Mouse (Mus musculus) intestine, embryonic 15.5 days (tissue): ENCODE results near the gene Gas2l2. TPM values are rescaled to one million over a fixed set of nuclear protein-coding genes. Genes with fewer than 3 reads are reported as not detected.
A peak's percentile ranks its signal among the peaks of the same experiment; 100 is the strongest.

Source experiments
- ATAC-seq: fragments of 200-750 bp; cut with Nextera tagmentation; 2 replicates; pipeline ENCODE4 v1.8.0; 2017; ENCODE audit warnings: moderate TSS enrichment, moderate library complexity
- H3K27ac ChIP-seq: fragments of 300-500 bp; sonication (generic); 2 replicates; pipeline ENCODE4 v1.5.1; 2015; ENCODE audit warnings: mild to moderate bottlenecking, inconsistent platforms
- H3K27me3 ChIP-seq: fragments of 300-500 bp; sonication (generic); replicated peaks from 2 replicates; pipeline ENCODE4 v1.6.1; 2015; ENCODE audit warnings: inconsistent platforms
- H3K36me3 ChIP-seq: fragments of 300-500 bp; sonication (generic); 2 replicates; pipeline ENCODE4 v1.6.1; 2015; ENCODE audit warnings: inconsistent platforms
- H3K4me1 ChIP-seq: fragments of 300-500 bp; sonication (generic); replicated peaks from 2 replicates; pipeline ENCODE4 v1.6.1; 2015; ENCODE audit warnings: inconsistent platforms
- H3K4me2 ChIP-seq: fragments of 300-500 bp; sonication (generic); replicated peaks from 2 replicates; pipeline ENCODE4 v1.6.1; 2015; ENCODE audit warnings: mild to moderate bottlenecking, inconsistent platforms
- H3K4me3 ChIP-seq: fragments of 300-500 bp; sonication (generic); replicated peaks from 2 replicates; pipeline ENCODE4 v1.5.1; 2015; ENCODE audit warnings: inconsistent platforms
- H3K9ac ChIP-seq: fragments of 300-500 bp; sonication (generic); 2 replicates; pipeline ENCODE4 v1.6.1; 2015; ENCODE audit warnings: inconsistent platforms
- H3K9me3 ChIP-seq: fragments of 300-500 bp; sonication (generic); 2 replicates; pipeline ENCODE4 v1.6.1; 2016; ENCODE audit warnings: inconsistent platforms
- WGBS: fragments of 180-500 bp; shearing (Covaris S2); methylation state at CpG from one replicate; pipeline ENCODE4 v1.1.7; 2015; 5-methylcytosine and 5-hydroxymethylcytosine counted together
- polyA plus RNA-seq: library from polyadenylated mRNA; unstranded; fragments of >200 nt; fragmentation: Nextera tagmentation; extraction: Ambion mirVana; gene quantifications from 2 replicates; pipeline ENCODE4 v1.2.1, GENCODE M21; 2015

The Gas2l2 gene
- polyA plus RNA-seq, 1 experiment from 2014 or later: 0.13 TPM

DNA sequence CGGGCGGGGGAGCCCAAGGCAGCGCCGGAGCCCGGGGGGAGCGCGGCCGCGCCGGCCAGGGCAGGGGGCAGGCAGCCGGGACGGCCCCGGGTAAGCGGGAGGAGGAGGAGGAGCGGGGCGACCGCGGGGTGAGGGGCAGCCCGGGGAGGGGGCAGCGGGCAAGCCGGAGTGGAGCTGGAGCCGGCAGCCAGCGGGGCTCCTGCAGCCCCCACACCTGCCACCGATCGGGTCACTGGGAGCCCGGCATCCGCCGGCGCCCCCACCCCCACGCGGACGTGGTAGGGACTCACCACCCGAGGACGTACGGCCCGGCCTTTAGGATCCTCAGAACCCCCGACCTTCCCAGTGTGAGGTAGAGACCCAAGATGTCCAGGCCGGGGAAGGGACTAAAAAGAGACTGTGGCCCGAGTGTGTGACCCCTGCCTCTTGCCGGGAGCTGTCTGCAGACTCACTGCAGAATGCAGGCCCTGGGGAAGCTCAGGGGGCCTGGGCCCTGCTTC is 19.4 kb downstream of the Gas2l2 start:
- under 1% methylated on average over 29 of the region's 40 CpGs for WGBS
- Histone ChIP-seq H3K9me3 (no peaks in the 10 kb centered on the region), H3K27me3 (no peaks in the 10 kb centered on the region), H3K4me1 (peaks cover 13% of the 10 kb centered on the region; the same call in 1 of the 2 replicates), H3K4me2 (peak overlapping the region; percentile 96), H3K27ac (no peak overlapping the region), H3K9ac (peak overlapping the region; percentile 57), H3K4me3 (peak overlapping the region; percentile 80), H3K36me3 (no peaks in the 10 kb centered on the region)
- peak; percentile 55 for ATAC-seq

GRCm38 (mm10) chr11:83409087-83409754 is 20.0 kb downstream of the Gas2l2 start, which contains the start of gene Rasl10b:
TSS of gene Rasl10b (plus strand) at chr11:83409137.
- H3K9me3 ChIP-seq: no peaks in the 10 kb centered on the region
- peaks cover 13% of the 10 kb centered on the region; the same call in 1 of the 2 replicates for H3K4me1 ChIP-seq
- H3K27me3 ChIP-seq: no peaks in the 10 kb centered on the region
- H3K9ac ChIP-seq: peak within 1 kb of the TSS; percentile 57
- 1% methylated on average over 35 of the region's 44 CpGs for WGBS
- H3K27ac ChIP-seq: no peak within 1 kb of the TSS
- peak; percentile 76 for ATAC-seq
- H3K4me3 ChIP-seq: peak within 1 kb of the TSS; percentile 80
- no peaks in the 10 kb centered on the region for H3K36me3 ChIP-seq
- H3K4me2 ChIP-seq: peak within 1 kb of the TSS; percentile 96

DNA sequence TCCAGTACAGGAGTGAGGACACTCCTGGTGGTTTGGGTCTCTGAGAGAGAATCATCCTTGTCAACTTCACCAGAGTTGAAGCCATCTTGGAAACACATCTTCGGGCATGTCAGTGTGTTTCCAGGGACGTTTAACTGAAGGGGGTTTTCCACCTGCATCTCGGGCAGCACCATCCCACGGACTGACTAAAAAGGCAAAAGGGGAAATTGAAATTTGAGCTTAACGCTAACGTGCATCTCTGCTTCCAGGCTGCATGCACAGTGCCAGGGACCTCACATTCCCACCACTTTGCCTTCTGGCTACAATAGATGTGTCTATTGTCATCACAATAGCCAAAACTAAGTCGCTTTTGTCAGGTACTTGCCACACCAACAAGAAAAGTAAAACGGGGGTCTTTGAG is 21.0 kb downstream of the Gas2l2 start:
- 45% methylated on average over 8 of the region's 8 CpGs for WGBS
- H3K4me2 ChIP-seq: no peak overlapping the region
- peaks cover 13% of the 10 kb centered on the region; the same call in 1 of the 2 replicates for H3K4me1 ChIP-seq
- no peak overlapping the region for H3K9ac ChIP-seq
- H3K4me3 ChIP-seq: no peak overlapping the region
- no peaks in the 10 kb centered on the region for H3K27me3 ChIP-seq
- no peak overlapping the region for H3K27ac ChIP-seq
- H3K36me3 ChIP-seq: no peaks in the 10 kb centered on the region
- H3K9me3 ChIP-seq: no peaks in the 10 kb centered on the region
- no peak for ATAC-seq

DNA sequence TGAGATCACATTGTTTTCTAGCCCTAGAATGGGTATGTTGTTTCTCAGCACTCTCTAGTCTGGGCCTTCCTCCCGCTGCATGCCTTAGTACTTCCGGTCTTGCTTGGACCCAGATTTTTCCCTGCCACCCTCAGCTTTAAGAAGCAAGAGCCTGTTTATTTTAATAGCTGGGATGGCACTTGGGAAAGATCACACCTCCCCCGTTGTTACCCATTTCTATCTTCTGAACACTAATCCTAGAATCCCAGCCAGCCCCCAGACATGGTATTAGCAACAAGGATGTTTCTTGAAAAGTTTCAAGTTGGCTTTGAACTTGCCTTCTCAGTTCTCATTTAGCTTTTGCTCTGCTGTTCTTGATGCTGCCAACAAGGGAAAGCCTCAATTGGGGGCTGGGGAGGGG is 22.9 kb downstream of the Gas2l2 start:
- no peaks in the 10 kb centered on the region for H3K27me3 ChIP-seq
- WGBS: 56% methylated on average over 3 of the region's 3 CpGs
- peaks cover 13% of the 10 kb centered on the region; the same call in 1 of the 2 replicates for H3K4me1 ChIP-seq
- 0 out of 2 replicates have a peak, but pooled peaks cover 3% of the 10 kb centered on the region for H3K36me3 ChIP-seq
- H3K9me3 ChIP-seq: no peaks in the 10 kb centered on the region
- no peak overlapping the region for H3K4me3 ChIP-seq
- H3K9ac ChIP-seq: no peak overlapping the region
- H3K27ac ChIP-seq: no peak overlapping the region
- H3K4me2 ChIP-seq: no peak overlapping the region
- no peak for ATAC-seq

GRCm38 (mm10) chr11:83403787-83404186 is 25.5 kb downstream of the Gas2l2 start:
- no peak for ATAC-seq
- Histone ChIP-seq H3K27ac (no peak overlapping the region), H3K9ac (no peak overlapping the region), H3K4me3 (no peak overlapping the region), H3K4me2 (no peak overlapping the region), H3K27me3 (no peaks in the 10 kb centered on the region), H3K9me3 (no peaks in the 10 kb centered on the region), H3K4me1 (no peaks in the 10 kb centered on the region), H3K36me3 (0 out of 2 replicates have a peak, but pooled peaks cover 3% of the 10 kb centered on the region)
- WGBS: 83% methylated on average over 7 of the region's 7 CpGs

- Histone ChIP-seq H3K27ac (no peak overlapping the region), H3K4me2 (no peak overlapping the region), H3K4me1 (no peaks in the 10 kb centered on the region), H3K9me3 (no peaks in the 10 kb centered on the region), H3K36me3 (peaks cover 7% of the 10 kb centered on the region; the same call in 1 of the 2 replicates), H3K27me3 (no peaks in the 10 kb centered on the region), H3K4me3 (no peak overlapping the region), H3K9ac (no peak overlapping the region)
- ATAC-seq: no peak
- WGBS: 81% methylated on average over 5 of the region's 5 CpGs
Observed at GRCm38 (mm10) chr11:83398724-83399123, 30.5 kb downstream of the Gas2l2 start.

- Histone ChIP-seq H3K4me2 (no peak overlapping the region), H3K36me3 (peaks cover 5% of the 10 kb centered on the region; the same call in 1 of the 2 replicates), H3K9me3 (no peaks in the 10 kb centered on the region), H3K27me3 (no peaks in the 10 kb centered on the region), H3K4me3 (no peak overlapping the region), H3K27ac (no peak overlapping the region), H3K4me1 (no peaks in the 10 kb centered on the region), H3K9ac (no peak overlapping the region)
- 86% methylated on average over 7 of the region's 7 CpGs for WGBS
- no peak for ATAC-seq
Observed at GRCm38 (mm10) chr11:83397626-83398025, 31.6 kb downstream of the Gas2l2 start.

DNA sequence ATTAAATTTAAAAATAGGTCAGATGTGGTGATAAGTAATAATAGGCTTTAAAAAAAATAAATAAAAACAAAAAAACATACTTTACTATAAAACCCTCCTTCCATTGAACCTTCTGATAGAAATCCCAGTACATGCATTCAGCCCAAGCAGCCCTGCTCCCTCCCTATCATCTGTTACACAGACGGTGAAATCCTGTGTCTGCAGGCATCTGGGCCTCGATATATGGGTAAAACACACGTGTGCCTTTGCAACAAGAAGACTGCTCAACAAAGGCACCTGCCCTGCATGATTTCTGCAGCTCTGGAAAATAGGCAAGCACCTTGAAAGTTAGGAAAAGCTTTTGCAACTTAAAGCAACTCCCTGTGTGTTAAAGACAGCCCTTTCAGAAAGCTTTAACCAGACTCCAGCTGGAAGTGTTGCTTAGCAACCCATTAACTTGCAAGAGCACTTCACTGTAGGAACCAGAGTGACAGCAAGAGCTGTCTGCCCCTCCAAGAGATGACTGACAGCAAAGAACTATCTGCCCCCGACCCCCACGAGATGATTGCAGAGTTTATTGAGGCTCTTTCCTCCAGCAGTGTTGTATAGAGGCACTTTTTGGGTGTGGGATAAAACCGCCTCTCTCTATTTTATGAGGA is 34.3 kb downstream of the Gas2l2 start:
- H3K36me3 ChIP-seq: peaks cover 5% of the 10 kb centered on the region; the same call in 1 of the 2 replicates
- WGBS: 56% methylated on average over 6 of the region's 6 CpGs
- H3K27me3 ChIP-seq: no peaks in the 10 kb centered on the region
- no peaks in the 10 kb centered on the region for H3K4me1 ChIP-seq
- no peak overlapping the region for H3K4me2 ChIP-seq
- H3K9ac ChIP-seq: no peak overlapping the region
- ATAC-seq: no peak
- no peak overlapping the region for H3K4me3 ChIP-seq
- H3K9me3 ChIP-seq: no peaks in the 10 kb centered on the region
- no peak overlapping the region for H3K27ac ChIP-seq

- Histone ChIP-seq H3K4me1 (no peaks in the 10 kb centered on the region), H3K27ac (no peak overlapping the region), H3K27me3 (no peaks in the 10 kb centered on the region), H3K9me3 (no peaks in the 10 kb centered on the region), H3K4me3 (no peak overlapping the region), H3K4me2 (no peak overlapping the region), H3K36me3 (peaks cover 5% of the 10 kb centered on the region; the same call in 1 of the 2 replicates), H3K9ac (no peak overlapping the region)
- WGBS: 88% methylated on average over 4 of the region's 4 CpGs
- ATAC-seq: no peak
Observed at GRCm38 (mm10) chr11:83393062-83393461, 36.2 kb downstream of the Gas2l2 start.

DNA sequence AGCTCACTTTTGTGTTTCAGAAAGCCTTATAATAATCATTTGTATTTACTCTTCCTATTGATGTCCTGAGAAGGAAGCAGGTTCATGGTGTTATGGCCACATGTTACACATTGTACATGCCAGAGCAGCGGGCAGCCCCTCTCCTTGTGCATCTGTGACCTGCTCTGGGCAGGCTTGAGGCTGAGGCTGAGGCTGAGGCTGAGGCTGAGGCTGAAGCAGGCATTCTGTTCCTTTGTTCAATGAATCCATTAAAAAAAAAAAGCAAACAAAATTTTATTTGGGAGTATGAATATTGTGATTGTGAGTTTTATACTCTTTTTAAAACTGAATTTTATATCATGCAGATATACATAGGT is 45.7 kb downstream of the Gas2l2 start:
- H3K36me3 ChIP-seq: no peaks in the 10 kb centered on the region
- ATAC-seq: no peak
- H3K9ac ChIP-seq: no peak overlapping the region
- H3K4me3 ChIP-seq: no peak overlapping the region
- H3K9me3 ChIP-seq: no peaks in the 10 kb centered on the region
- H3K4me1 ChIP-seq: no peaks in the 10 kb centered on the region
- no peak overlapping the region for H3K27ac ChIP-seq
- WGBS: 97% methylated on average over 1 of the region's 1 CpGs
- H3K27me3 ChIP-seq: no peaks in the 10 kb centered on the region
- H3K4me2 ChIP-seq: no peak overlapping the region

- Histone ChIP-seq H3K27me3 (no peaks in the 10 kb centered on the region), H3K4me2 (no peak overlapping the region), H3K36me3 (no peaks in the 10 kb centered on the region), H3K27ac (no peak overlapping the region), H3K4me1 (no peaks in the 10 kb centered on the region), H3K4me3 (no peak overlapping the region), H3K9me3 (no peaks in the 10 kb centered on the region), H3K9ac (no peak overlapping the region)
- 73% methylated on average over 9 of the region's 9 CpGs for WGBS
- no peak for ATAC-seq
Observed at GRCm38 (mm10) chr11:83382876-83383531, 46.3 kb downstream of the Gas2l2 start.

DNA sequence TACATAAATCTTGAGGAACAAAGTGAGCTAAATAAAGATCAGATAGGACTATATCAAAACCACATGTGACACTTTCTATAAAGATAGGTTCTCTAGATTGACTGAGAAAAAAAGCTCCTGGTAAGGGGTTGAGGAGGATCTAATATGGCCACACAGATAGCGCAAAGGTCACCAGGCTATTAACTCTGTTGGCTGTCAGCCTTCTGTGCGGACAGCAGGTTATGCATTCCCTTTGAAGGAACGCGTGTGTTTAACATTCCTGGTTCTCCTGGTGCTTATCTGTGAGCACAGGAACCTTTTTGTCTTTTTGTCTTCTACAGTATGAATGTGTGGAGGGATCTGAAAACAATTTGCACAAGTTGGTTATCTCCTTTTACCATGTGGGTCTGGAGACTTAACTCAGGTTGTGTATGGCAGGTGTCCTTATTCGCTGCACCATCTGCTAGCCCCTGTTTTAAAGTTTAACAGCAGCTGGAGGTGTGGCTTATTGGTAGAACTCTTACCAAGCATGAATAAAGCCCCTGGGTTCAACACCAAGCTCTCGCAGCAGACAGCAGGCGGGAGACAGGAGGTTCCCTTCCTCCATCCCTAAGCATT is 49.4 kb downstream of the Gas2l2 start:
- no peak overlapping the region for H3K4me3 ChIP-seq
- H3K4me1 ChIP-seq: no peaks in the 10 kb centered on the region
- WGBS: 65% methylated on average over 7 of the region's 7 CpGs
- no peak overlapping the region for H3K4me2 ChIP-seq
- no peak overlapping the region for H3K9ac ChIP-seq
- H3K9me3 ChIP-seq: no peaks in the 10 kb centered on the region
- no peak for ATAC-seq
- no peaks in the 10 kb centered on the region for H3K36me3 ChIP-seq
- no peaks in the 10 kb centered on the region for H3K27me3 ChIP-seq
- no peak overlapping the region for H3K27ac ChIP-seq
